Mouse (Mus musculus) lung, postnatal 4 days (tissue): Measurements from ENCODE around the gene Itgb6.

Experiments used
- DNase-seq, 2 experiments: peaks; one replicate each; pipeline ENCODE4 v3.0.0; 2021

Itgb6 gene

DNA sequence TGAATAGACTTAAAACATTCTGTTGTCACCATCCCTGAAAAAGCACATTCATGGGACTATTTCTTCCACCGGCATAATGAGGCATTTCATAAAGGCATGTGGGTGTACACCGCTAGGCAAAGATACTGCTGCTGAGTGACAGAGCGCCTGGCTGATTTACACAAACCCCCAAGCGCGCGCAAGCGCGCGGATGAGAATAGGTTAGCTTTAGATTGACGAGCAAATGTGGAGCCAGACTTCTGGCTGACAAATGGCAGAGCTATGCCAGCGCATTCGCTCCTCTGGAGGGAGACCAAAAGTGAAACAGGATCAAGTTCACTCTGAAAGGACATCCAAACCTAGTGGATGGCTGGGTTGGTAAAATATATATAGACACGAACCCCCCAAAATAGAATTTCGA, at the start of gene Itgb6:
Gene Itgb6 (minus strand): TSS at position 130 of the 400 bp plus-strand sequence.
- peak in 1 of 2 experiments; percentile 46 for DNase-seq

DNA sequence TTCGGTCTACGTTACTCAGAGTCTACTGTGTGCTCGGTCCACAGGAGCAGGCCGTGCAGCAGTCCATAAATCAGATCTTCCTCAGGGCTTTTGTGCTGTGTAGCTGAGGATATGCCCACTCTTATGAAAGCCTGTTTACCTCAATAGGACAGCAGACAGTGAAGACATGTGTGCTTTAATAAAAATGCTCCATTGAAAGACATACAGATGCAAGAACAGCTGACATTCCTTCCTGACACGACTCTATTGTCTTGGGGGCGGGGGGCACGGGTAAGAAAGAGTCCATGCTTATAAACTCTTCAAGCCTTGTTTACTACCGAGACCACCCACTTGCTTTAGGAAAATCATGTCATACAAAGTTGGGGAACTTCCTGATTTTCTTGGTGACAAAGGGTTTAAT, 44.0 kb upstream of the Itgb6 start:
- DNase-seq, result no peak

DNA sequence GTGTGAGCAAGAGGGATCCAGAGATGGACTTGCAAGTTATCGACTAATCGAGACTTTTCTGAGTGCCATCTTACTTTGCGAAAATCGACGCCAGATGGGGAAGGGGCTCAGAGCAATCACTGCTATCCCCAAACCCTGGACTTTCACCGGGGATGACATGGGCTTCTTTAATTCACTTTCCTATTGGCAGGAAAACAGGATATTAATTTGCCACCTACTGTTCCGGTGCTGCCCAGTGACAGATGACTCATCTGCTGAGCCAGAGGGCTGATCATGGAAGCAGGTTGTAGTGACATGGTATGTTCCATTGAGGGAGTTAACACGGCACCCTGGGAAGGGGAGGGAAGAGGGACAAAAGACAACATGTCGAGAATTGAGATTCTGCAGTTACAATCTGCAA, 33.8 kb upstream of the Itgb6 start:
- no peak for DNase-seq

DNA sequence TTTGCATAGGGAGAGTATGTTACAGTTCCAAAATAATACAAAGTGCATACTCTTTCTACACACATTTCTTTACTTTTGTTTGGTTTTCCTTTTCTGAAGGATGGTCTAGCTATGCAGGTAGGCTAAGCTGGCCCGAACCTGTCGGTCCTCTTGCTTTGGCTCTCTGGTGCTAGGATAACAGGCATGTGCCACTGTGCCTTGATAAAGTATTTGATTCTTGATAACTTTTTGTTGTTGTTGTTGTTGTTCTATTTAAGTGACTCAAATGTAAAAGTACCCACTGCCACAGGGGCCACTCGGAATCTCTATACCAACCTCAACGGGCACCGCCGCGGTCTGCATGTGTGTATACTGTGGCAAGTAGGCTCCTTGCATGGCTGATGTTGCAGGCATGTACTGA, 32.7 kb upstream of the Itgb6 start:
- DNase-seq, result no peak

DNA sequence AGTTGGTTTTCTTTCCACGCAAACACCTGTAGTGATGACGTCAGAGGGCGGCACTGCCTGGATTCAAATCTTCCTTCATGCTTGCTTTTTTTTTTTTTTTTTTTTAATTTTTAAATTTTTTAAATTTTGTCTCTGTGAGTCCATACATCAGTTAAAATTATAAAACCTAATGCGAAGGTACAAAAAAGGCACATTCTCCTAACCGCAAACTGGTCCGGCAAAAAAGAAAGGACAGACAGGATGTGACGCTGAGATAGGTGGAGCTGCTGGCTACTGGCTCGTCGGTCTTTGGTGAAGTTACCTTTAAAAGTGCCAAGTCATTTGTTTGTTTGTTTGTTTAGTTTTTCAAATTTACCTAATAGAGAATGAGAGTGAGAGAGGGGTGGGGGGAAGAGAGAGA, 28.8 kb upstream of the Itgb6 start:
- DNase-seq, result no peak

DNA sequence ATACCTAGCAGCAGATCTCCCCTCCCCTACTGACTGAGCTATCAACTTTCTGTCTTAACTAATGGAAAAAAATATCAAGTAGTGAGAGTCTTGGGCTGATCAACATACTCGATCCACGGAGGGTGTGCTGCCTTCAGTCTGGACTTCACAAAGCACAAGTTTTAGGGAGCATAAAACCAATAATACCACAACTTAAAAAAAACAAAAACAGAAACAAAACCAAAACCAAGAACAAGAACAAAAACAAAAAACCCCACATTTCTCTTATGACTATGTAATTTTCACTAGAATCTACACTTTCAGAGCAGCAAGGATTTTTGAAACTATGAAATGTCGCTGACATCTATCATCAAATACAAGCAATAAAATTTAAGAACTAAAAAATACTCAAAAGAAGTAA, 28.1 kb upstream of the Itgb6 start:
- DNase-seq, result no peak

DNA sequence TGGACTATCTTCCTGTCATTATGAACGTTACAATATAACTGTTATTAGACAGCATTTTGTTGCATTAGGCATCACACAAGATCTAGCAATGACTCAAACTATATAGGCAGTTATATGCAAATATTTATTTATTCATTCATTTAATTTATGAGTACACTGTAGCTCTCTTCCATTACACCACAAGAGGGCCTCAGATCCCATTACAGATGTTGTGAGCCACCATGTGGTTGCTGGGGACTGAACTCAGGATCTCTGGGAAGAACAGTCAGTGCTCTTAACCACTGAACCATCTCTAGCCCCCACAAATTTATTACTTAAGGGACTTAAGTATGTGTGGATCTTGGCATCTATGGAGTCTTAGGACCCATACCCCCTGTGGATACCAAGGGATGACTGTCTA, 26.1 kb upstream of the Itgb6 start:
- DNase-seq, result no peak

DNA sequence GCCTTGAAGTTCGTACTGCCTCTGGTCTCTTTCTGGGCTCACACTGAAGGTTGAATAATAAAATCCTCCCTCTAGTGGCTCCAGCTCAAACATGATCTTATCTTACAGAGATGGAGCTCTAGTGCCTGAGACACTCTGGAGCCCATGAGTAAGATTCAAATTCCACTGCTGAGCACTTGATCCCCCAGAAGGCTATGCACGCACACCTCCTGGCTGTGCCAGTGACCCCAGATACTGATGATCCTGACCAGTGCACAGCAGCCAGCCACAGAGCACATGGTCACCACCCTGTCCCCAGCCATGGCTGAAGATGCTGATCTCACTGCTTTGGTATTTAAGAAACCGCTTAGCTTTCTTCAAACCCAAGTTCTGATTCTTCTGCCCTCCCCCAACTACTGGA, 25.1 kb upstream of the Itgb6 start:
- peak; percentile 41 to 62 for DNase-seq

DNA sequence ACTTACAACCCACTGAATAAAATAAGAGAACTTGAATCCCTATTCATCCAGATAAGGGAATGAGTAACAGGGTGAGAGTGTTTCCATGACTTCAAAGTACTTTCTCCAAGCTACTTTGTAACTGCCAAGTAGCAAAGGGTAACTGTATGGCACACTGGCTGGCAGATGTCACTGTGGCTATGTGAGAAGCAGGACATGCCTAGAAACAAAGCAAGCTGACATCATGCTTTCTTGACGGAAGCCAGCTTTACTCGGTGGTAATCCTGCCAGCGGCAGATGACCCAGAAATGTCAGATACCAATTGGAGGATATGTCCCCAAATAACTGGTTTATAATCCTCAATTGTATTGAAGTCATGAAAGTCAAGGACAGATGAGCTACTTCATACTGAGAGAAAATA, 22.2 kb upstream of the Itgb6 start:
- no peak for DNase-seq

DNA sequence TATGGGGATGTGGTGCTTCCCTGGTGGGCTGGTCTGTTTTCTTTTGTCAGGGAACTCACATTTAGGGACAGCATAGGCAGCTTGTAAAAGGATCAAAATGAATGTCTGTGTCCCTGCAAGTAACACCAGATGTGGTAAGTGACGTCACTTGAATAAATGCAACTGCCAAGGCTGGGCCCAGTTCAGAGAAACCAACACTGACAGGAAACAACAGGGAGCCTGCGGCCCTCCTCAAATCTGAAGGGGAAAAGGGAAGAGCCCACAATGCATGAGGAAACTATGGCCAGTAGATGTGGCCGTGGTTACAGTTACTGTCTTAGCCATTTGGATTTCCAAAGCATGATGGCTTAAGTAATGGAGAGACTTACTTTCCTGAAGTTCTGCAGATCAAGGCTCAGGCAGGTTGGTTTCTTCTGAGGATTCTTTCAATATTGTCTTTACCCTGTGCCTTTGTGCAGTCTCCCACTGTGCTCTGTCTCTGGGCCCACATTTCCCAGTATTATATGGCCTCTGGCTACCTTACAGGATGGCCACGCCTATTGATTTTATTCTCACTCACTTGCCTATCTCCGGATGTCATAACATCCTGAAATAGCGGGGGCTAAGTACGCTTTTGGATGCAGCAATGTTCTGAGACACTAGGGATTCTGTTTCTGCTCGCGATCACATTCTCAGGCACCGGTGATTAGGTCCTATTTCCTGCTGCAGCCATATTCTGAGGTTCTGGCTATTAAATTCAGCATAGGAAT, 17.1 kb upstream of the Itgb6 start:
- no peak for DNase-seq

DNA sequence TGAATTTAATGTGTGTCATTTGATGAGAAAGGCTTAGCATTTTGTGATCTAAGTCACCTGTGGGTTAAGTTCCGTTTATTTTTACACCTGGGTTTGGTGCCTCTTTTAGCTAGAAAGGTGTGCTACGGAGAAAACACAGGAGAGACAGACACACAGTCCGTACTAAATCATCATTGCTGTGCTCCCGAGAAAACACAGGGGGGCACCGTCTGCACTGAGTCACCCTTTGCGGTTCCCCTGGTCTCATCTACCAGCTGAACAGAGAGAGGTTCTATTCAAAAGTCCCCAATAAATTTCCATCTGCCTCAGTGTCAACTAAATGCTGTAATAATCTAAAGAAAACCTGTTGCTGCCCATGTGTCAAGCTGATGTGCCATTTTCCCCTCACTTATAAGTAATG, 8.5 kb upstream of the Itgb6 start:
- DNase-seq, result no peak

DNA sequence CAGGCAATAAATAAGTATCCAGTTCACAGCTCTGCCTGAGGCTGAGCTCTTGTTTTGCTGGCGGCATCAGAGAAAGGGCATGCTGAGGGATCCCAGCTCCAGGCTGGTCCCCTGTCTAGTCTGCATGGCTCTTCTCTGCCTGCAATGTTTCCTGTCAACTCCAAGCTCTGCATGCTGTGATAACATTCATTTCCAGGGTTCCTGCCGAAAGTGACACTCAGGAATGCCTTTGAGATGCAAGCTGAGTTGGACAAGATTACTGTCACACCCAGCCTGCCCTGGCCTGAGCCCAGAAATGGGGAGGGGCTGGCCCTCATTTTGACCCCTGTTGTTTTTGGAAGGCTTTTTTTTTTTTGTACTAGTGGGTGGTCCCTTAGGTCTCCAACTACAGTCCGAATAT, 7.6 kb upstream of the Itgb6 start:
- DNase-seq, result peak; percentile 71 to 88

DNA sequence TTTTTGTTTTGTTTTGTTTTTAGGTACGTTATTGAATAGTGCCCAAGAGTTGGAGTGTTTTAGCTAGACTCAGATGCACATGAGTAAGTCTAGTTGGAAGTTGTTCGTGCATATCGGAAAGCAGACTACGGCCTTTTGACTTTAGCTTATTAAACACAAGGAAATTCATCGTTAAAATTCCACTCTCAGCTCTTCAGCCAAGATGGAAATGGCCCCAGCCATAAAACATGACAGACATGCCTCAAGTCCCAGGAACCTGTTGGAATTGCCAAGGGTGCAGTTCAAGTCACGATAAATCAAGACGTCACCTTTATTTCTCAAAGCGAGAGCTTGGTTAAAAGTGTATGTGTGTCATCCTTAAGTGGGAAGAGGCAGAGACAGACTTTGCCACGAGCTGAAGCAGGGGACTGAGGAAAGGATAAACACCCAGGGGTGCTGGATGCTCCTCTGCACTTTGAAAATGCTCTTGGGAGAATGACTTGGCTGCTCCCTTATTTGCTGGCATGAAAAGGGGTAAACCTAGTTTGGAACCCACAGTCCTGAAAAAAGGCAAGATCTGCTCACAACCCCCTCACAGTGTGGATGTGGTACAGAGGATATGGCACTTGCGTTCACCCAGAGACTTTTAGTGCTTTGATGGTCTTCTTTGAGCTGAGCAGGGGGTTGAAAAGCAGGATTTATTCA, 6.6 kb upstream of the Itgb6 start:
- no peak for DNase-seq

DNA sequence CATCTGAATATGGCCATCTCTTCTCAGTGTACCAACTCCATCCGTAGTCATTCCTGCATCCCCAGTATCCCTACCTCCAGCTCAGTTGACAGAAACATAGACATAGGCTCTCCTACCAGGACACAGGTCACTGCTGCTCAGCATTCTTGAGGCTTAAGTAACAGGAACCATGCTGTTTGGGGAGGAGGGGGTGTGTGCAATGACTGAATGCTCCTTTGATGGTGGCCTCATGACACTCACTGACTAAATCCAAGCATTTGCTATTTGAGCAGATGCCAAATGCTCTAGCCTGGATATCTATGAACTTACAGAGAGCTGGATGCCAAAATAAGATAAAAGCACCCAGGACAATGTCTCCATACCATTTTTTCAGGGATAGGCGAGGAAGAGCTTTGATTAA, 2.2 kb upstream of the Itgb6 start:
- no peak for DNase-seq

DNA sequence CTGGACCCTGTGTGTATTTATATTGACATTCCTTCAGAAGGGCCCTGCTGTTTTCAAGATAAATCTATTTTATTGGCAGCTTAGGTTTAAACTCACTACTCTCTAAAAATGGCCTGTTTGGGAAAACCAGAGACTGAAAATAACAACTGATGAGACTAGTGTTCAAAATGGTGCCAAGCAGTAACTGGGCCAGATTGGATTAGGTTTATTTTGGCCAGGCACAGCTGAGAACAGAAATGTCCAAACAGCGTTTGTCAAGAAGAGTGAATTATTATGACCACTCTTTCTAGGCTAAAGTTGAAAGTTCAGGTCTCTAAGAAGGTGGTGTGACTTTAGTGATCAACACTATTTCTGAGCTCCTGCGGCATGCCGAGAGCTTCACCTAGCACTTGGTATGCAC, 524 bp upstream of the Itgb6 start:
- DNase-seq, result no peak

DNA sequence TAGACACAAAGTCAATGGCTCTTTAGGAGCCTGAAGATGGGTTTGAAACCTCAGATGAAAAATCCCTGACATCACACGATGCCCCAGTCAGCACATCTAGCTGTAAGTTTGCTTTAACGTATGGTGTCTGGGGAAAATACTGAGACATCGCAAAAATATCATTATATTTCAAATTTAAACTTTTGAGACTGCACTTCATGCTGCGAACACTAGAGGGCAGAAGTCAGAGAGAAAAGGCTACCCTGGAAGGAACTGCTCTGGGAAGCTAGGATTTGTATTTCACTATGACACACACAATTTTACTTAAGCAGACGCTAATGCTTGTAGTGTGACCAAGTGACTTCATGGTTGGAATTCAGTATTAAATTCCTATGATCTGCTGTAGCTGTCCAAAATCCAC, 1.5 kb downstream of the Itgb6 start:
- peak in 1 of 2 experiments; percentile 52 for DNase-seq

DNA sequence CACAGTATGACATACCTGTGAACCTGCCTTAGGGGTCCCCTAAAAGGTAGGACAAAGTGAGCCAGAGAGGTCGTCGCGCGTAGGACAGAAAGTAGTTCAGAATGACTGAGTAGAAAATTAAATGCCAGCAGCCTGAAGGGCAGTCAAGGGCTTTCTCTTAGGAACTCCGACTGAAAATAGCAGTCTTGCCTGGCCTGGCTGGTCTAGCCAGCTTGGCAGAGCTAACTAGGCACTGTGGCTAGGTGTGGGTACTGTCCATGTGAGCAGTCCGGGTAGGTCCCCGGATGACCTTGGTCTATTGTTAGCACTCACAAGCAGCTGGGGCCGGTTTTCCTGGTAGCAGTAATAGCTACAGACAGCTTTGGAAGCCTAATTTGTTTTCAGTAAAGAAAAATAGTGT, 2.2 kb downstream of the Itgb6 start:
- DNase-seq, result peak in 1 of 2 experiments; percentile 37

DNA sequence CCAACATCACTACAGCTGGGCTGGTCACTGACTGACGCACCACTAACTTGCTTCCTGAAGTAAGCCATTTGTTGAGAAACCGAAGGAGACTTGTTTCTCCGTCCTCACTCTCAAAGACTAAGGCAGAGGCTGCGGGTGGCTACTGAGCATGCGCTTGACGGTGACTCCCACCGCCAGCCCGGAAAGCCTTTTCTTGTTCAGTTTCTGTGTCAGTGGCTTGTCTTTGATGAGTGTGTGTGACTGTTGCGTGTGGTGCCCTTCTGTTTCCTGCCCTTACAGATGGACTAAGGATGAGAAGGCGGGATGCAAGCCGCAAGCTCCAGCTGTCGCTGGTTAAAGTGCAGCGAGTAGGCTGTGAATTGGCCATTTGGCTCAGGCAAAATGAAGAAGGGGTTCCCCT, 5.1 kb downstream of the Itgb6 start:
- peak; percentile 54 to 66 for DNase-seq

DNA sequence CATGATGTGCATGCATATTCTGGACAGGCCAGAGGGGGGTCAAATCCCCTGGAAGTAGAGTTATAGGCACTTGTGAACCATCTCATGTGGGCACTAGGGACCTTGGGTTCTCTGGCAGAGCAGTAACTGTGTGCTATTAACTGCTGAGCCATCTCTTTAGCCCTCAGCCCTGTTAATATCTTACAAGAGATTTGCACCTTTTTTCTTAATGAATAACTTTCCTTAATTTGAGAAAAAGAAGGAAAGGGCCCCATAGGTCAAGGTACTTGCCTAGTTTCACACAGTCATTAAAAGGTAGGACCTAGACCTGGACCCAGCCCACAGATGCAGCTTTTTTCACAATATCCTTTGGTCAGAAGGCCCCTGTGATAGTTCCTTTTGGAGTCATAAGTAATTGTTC, 5.9 kb downstream of the Itgb6 start:
- DNase-seq, result no peak

DNA sequence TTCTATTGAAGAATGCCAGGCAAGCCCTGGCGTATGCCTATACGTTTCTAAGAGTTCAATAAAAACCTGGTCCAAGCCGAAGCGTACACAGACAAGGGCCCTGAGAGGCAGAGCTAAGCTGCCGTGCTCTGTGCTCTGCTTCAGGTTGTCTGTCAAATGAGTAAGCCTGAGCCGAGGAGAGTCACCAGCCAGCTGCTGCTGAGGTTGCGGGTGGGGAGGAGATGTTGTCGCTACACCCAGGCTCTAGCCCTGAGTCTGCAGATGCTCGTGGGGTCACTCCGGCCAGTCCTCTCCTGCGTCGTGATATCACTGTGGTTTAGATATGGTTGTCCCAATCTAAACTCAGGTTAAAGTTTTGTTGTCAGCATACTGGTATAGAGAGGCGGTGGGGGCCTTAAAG, 6.7 kb downstream of the Itgb6 start:
- DNase-seq, result no peak

DNA sequence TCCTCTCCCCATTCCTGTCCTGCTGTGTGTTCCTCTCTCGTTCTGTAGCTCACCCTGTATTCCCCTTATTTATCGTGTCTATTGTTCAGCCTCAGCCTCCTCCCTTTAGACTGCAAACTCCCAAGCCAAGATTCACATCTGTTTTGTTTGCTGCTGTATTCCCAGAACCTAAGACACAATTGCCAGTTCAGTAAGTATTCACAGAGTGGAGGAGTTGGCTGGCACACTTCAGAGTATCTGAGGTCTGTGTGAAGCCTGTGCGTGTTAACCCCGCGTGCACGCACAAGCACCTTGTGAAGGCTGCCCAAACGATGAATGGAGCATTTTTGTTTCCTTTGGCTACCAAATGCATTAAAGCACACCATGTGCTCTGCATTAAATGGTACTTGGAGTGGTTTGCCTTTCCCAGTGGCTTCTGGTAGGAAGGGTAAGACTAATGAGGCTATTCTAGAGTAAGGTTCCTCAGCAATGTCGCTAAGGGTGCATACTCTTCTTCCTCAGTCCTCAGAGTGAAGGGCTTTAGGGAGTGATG, 7.4 kb downstream of the Itgb6 start:
- no peak for DNase-seq

DNA sequence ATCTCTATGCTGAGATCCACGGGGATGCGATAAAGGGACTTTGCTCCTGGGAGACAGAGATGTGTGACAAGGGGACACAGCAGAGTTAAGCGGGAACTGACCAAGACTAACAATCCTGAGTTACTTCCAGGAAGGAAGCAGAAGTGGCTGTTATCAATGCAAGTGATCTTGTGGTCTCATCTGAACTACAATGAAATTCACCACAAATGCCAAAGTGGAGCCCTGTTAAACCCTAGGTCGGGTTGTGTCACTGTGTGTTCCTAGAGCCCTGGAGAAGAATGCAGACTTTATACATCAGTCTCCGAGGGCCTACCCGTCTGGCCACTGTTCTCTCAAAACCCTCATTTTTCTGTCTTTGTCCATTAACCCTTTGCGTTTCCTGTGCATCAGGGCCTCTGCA, 8.0 kb downstream of the Itgb6 start:
- no peak for DNase-seq

DNA sequence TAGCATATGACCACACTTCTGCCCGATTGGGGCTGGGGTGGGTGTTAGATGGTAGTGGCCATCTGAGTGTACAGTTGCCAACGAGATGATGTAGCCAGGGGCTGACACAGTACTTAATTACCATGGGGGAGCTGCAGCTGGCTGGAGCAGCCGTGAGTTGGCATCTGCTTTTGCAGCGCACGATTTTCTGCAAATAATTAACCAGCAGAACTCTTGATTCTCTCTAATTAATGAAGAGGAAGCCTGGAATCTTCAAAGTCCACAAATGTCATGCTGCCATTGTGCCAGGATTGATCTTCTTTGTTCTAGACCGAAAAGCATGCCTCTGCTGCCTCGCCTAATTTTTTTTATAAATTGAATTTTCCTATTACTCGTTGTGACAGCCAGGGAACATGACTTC, 8.6 kb downstream of the Itgb6 start:
- no peak for DNase-seq

DNA sequence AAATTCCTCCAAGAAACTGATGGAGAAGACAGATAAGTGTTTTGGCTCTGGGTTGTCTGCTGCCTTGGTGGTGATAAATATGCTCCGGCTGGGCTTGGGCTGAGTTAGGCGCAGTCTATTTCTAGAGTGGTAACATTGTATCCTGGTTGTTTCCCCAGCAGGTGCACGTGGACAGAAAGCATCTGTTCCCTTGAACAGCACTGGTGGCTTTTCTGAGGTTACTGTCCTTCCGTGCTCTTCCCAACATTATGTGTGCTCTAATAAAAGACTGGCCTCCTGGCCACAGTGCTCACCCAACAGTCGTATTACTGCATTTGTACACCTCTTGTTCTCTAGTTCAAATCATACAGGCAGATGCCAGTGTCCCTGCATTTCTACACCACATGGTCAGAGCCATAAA, 9.6 kb downstream of the Itgb6 start:
- DNase-seq, result no peak

DNA sequence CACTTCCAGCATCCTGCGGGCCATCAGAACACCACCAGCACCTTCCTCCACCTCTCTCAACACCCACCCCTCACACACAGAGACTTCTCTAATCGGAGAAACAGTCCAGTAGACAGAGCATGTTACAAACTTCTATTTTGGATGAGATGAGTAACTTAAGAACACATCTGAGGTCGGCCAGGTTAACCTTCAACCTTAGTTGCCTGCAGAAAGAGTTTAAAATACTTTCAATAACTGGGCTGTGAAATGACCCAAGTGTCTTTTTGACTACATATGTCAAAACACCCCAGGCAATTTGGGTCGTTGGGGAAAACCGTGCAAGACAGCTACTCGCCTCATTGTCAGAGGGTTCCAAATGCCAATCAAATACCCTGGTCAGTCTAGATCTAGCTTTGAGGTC, 10.0 kb downstream of the Itgb6 start:
- no peak for DNase-seq
